Mouse (Mus musculus) heart, embryonic 11.5 days (tissue): ENCODE data around the gene Nos2. TPM values are rescaled to one million over a fixed set of nuclear protein-coding genes. Genes with fewer than 3 reads are reported as not detected.
"Not testable (repeated sequence)": the region's sequence is repeated elsewhere in the genome, so short reads cannot be mapped to it uniquely, and the experiment has no call there.

Source experiments
- ATAC-seq: fragments of 200-750 bp; cut with Nextera tagmentation; replicated peaks from 2 replicates; pipeline ENCODE4 v1.8.0; 2017; ENCODE audit warnings: moderate library complexity; ENCODE audit not compliant: insufficient number of reproducible peaks, low FRiP score, low TSS enrichment
- H3K27ac ChIP-seq: fragments of 300-500 bp; sonication (generic); 2 replicates; pipeline ENCODE4 v1.5.1; 2014; ENCODE audit warnings: mild to moderate bottlenecking, low read depth, low read length
- H3K27me3 ChIP-seq: fragments of 300-500 bp; sonication (generic); 2 replicates; pipeline ENCODE4 v1.6.1; 2014; ENCODE audit warnings: mild to moderate bottlenecking, low read length, mixed read lengths; ENCODE audit not compliant: control insufficient read depth, insufficient read depth
- H3K36me3 ChIP-seq: fragments of 300-500 bp; sonication (generic); 2 replicates; pipeline ENCODE4 v1.6.1; 2014; ENCODE audit warnings: mild to moderate bottlenecking, low read length, moderate library complexity, mixed read lengths; ENCODE audit not compliant: control insufficient read depth, insufficient read depth
- H3K4me1 ChIP-seq: fragments of 300-500 bp; sonication (generic); 2 replicates; pipeline ENCODE4 v1.6.1; 2014; ENCODE audit warnings: low read length; ENCODE audit not compliant: control insufficient read depth, insufficient read depth
- H3K4me2 ChIP-seq: fragments of 300-500 bp; sonication (generic); 2 replicates; pipeline ENCODE4 v1.6.1; 2014; ENCODE audit warnings: mild to moderate bottlenecking, moderate library complexity
- H3K4me3 ChIP-seq: fragments of 300-500 bp; sonication (generic); 2 replicates; pipeline ENCODE4 v1.5.1; 2014; ENCODE audit warnings: low read depth, low read length
- H3K9ac ChIP-seq: fragments of 300-500 bp; sonication (generic); 2 replicates; pipeline ENCODE4 v1.6.1; 2014; ENCODE audit warnings: mild to moderate bottlenecking, low read depth, low read length, moderate library complexity
- H3K9me3 ChIP-seq: fragments of 300-500 bp; sonication (generic); replicated peaks from 2 replicates; pipeline ENCODE4 v1.6.1; 2016; ENCODE audit warnings: low read length; ENCODE audit not compliant: control insufficient read depth
- WGBS: fragments of 180-500 bp; shearing (Covaris S2); extraction: QIAGEN DNeasy Blood & Tissue Kit; methylation state at CpG from one replicate; pipeline ENCODE4 v1.1.7; 2014; ENCODE audit not compliant: insufficient replicate concordance; 5-methylcytosine and 5-hydroxymethylcytosine counted together
- polyA plus RNA-seq: library from polyadenylated mRNA; unstranded; fragments of >200 nt; fragmentation: Nextera tagmentation; extraction: Ambion mirVana; gene quantifications from 2 replicates; pipeline ENCODE4 v1.2.1, GENCODE M21; 2014

Gene Nos2
- polyA plus RNA-seq, 1 experiment from 2014 or later = 0.11 TPM

DNA sequence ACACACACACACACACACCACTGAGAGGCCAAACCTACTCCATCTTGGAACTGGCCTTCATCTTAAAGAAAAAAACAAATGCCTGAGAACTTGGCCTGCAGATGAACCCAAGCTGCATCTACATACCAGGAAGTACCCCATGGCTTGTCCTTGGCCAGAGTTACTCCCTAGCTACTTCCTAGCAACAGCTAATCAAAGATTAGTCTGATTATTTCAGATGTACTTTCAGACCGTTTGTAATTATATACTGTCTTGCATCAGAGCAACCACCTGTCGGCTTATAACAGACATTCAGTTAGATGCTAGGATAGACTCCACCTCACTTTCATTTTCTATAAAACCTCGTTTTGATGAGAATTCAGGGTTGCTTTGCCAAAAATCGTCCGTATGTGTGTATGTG is 85.8 kb downstream of the Nos2 start:
- Histone ChIP-seq H3K4me3 (no peak overlapping the region), H3K9ac (no peak overlapping the region), H3K4me2 (no peak overlapping the region), H3K36me3 (no peaks in the 10 kb centered on the region), H3K27ac (no peak overlapping the region), H3K4me1 (peaks cover 13% of the 10 kb centered on the region; the same call in 1 of the 2 replicates), H3K9me3 (no peaks in the 10 kb centered on the region), H3K27me3 (no peaks in the 10 kb centered on the region)
- no peak for ATAC-seq
- WGBS = 73% methylated on average over 5 of the region's 5 CpGs

- peaks cover 13% of the 10 kb centered on the region; the same call in 1 of the 2 replicates for H3K4me1 ChIP-seq
- H3K9ac ChIP-seq, H3K9me3 ChIP-seq, H3K4me2 ChIP-seq, ATAC-seq, H3K4me3 ChIP-seq, H3K27me3 ChIP-seq, H3K36me3 ChIP-seq, H3K27ac ChIP-seq: not testable (repeated sequence)
- 72% methylated on average over 3 of the region's 3 CpGs for WGBS
Observed at GRCm38 (mm10) chr11:79007356-79007755, 86.8 kb downstream of the Nos2 start.

DNA sequence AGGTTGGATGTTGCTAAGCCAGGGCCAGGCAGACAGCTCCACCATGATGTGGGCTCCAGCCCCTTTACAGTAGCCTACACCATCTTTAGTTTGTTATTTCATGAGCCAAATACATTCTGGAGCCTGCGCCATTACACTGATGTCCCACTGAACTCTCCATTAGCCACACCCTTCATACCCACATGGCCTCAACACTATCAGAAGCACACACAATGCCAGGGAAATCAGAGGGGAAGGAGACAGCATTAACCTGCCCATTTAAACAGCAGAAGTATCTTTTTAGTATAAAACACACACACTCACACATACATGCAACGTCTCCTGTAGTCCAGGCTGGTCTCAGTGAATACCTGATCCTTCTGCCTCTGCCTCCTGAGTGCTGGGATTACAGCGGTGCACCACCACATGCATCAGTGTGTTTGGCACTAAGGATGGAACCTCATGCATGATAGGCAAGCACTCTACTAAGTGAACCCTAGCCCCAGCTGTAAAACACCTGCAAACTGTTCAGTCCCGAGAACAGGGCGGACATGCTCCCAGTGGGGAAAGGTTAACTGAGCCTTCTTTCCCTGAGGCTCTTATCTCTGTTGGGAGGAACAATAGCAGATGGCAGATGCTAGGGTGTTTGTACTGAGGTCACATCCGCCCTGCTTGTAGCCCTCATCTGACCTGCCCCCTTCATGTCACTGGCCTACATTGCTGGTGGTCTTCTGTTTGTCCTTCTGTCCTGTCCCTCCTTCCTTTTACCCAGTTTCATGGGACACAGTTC is 87.6 kb downstream of the Nos2 start:
- H3K4me3 ChIP-seq = no peak overlapping the region
- WGBS = 71% methylated on average over 6 of the region's 6 CpGs
- no peaks in the 10 kb centered on the region for H3K27me3 ChIP-seq
- no peak for ATAC-seq
- no peaks in the 10 kb centered on the region for H3K36me3 ChIP-seq
- H3K4me2 ChIP-seq = no peak overlapping the region
- no peak overlapping the region for H3K9ac ChIP-seq
- peaks cover 8% of the 10 kb centered on the region; the same call in 1 of the 2 replicates for H3K4me1 ChIP-seq
- H3K9me3 ChIP-seq = no peaks in the 10 kb centered on the region
- H3K27ac ChIP-seq = 0 out of 2 replicates have a peak overlapping the region, but pooled peaks have one; percentile 15

GRCm38 (mm10) chr11:79008891-79009290 is 88.3 kb downstream of the Nos2 start:
- Histone ChIP-seq H3K27me3 (no peaks in the 10 kb centered on the region), H3K36me3 (no peaks in the 10 kb centered on the region), H3K27ac (0 out of 2 replicates have a peak overlapping the region, but pooled peaks have one; percentile 15), H3K9ac (no peak overlapping the region), H3K4me1 (peaks cover 2% of the 10 kb centered on the region; the same call in 1 of the 2 replicates), H3K4me2 (no peak overlapping the region), H3K4me3 (no peak overlapping the region), H3K9me3 (no peaks in the 10 kb centered on the region)
- whole genome bisulfite sequencing = 78% methylated on average over 7 of the region's 7 CpGs
- no peak for ATAC-seq

Other genes starting within 250 kb of the Nos2 start
- gene Nlk, start 223.4 kb upstream of the Nos2 start, polyA plus RNA-seq = 16.1 and 16.6 TPM in 2 replicates
- 31.0 and 34.0 TPM in 2 replicates for gene Ccnq, start 169.1 kb upstream of the Nos2 start, polyA plus RNA-seq
- 27.4 and 28.3 TPM in 2 replicates for gene Lyrm9, start 94.2 kb upstream of the Nos2 start, polyA plus RNA-seq
- 41.9 and 44.6 TPM in 2 replicates for gene Lgals9, start 64.2 kb downstream of the Nos2 start, polyA plus RNA-seq
- 4.4 and 4.6 TPM in 2 replicates for gene Ksr1, start 225.6 kb downstream of the Nos2 start, polyA plus RNA-seq